Mouse (Mus musculus) thymus, postnatal 10 days (tissue): ENCODE measurements at regions not wholly inside any gene's neighbourhood (a gene's known extent, or its start where the extent isn't known, plus 50 kb on each side); places are given as distances from the start of the nearest gene placed in this dataset.

Source experiments
- DNase-seq, 2 experiments: peaks; one replicate each; pipeline ENCODE4 v3.0.0; 2021; ENCODE audit warnings: low spot score in 2 of 2

DNA sequence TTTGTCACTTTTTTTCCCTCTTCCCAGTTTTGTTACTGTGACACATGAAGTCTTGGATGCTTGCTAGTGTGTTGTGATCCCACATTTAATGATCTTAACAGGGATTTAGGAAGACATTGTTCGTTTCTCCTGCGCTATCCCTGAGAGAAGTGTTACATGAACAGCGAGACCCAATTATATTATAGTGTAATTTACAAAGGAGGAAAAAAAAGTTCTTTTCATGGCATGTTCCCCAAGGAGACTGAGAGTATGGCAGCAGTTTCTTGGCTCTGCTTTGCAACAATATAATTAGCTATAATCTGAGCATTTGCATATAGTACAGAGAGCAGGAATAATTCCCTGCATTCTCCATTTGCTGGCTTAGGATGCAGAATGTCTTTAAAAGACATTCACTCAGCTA, 168.6 kb downstream of the Insc start:
- no peak for DNase-seq

DNA sequence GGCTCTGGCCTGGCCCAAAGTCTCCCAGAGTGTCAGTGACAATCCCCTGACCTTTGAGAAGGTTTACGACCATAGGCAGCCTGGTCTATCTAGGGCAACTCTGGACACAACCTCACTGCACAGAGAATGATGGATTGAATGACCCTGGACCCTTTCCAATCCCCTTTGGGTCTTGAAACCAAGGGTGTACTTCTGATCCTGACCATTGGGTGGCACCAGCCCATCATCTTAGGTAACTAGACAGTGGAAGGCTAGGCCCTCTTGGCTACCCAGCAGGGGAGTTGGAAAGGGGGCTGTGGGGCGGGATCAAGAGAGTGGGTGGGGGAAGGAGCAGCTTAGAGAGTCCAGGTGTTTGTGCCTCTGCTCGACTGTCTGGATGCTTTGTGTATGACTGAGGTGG, 178.7 kb downstream of the Insc start:
- DNase-seq: peak; percentile 47 to 69

DNA sequence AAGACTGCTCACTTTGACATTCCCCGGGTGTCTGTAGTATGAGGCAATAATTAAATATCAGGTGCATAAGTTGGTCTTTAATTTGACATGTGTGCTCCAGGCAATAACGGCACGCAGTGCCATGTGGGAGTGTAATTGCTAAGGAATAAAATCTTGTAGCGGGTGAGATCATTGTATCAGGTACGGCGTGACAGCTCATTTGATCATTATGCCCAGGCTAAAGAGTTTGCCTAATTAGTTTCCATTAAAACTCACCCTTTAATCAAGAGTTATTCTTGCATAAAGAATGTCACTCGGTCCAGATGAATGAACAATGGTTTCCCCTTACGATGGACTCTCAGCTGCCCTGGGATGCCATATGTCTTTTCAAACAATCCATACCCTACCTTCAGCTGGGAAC, 190.4 kb downstream of the Insc start:
- DNase-seq: no peak

DNA sequence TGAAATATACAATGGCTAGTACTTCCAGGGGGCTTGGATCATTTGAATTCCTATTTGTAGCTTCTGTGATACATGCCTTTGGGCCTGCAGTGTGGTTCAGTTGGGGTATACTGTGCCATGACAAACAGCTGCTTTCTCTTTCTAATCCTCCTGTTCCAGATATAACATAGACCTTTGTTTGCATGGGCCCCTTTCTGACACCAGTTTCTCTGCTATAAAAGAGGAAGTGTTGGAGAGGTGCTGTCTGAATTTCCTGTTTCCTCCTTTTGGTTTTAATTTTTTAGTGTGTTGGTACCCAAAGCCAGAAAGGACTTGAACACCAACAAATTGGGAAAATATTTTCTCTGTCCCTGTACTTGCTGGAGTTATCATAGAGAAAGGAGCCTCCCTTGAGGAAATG, 207.3 kb downstream of the Insc start:
- no peak for DNase-seq

DNA sequence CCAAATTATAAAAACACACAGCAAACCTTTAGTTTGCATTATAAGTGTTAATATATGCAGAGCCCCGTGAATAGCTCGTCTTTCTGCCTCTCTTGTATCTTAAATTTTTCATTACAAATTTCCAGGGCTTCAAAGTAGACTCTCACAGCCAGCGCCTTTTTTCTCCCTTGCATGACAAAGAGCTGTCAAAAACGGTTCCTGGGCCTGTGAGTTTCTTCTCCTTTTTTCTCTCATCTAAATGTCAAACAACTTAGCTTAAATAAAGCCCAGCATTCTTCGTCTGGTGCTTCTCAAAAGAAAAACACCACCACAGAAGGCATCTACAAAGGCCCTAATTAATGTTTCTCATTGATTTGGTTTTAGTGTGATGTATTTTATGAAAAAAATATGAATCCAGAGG, 219.7 kb downstream of the Insc start:
- no peak for DNase-seq

DNA sequence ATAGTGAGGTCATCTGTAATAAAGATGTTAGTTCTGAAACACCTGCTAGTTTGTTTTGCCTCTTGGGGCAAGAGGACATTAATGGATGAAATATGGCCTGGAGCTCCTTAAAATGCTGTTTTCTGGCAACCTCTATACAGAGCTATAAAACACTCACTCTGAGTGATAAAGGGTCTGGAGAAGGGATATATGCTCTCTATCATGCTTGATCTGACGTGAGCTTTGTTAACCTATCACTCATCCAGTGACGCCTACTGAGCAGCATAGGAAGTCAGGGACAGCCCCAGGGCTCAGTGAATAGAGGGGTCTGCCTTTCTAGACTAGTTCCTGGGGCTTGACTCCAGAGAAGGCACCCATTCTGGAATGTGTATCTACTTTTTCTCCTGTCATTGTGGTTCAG, 222.4 kb downstream of the Insc start:
- DNase-seq: no peak

DNA sequence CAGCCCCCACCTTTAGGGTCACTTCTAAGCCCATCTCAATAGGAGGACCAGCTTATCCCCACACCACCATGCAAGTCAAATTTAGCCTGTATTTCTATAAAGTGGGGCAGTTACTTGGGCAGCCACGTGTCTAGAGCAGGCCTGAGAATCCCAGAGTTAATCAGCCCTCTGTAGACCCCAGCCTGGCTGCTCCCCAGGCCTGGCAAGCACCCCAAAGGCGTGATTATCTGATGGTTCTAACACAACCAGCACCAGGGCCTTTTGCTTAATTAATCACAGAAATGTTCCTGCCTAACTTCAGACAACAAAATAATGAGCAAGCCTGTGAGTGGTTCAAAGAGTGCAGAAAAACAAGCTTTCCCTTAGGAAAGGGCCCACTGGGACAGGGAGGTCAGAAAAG, 243.0 kb downstream of the Insc start:
- no peak for DNase-seq

DNA sequence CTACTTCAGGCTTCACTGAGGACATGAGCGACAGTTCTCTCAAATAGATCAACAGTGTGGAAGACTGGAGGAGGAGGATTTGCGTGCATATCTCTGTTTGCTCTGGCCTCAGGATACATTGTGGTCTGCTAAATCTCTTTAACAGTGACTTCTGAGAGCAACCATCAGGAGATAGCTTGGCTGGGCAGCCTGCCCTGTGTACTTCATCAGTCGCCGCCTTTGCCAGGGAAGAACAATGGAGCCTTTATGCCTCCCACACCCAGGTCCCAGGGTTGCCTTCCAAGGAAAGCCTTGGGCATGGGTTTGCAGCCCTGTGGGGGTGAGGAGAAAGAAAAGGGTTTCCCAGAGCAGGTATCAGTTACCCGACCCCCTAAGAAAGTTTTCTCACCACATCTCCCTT, 247.8 kb downstream of the Insc start:
- DNase-seq: no peak

DNA sequence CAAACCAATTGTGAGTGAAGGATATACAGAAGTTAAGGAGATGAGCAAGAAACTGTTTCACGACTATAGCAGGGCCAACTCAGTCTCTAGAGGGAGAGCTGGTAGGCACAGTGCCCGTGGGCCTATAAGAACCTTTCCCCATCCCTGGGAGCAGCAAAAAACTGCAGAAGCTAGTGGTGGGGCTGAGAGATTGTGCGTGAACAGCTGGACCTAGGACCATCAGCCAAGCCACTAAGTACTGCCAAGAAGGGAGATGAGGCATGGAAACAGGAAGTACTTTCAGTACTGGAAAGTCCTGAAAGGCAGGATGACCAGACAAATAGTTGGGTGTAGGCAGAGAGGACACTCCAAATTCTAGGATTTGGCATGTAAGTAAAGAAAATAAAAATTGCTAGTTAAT, 248.9 kb downstream of the Insc start:
- DNase-seq: no peak

DNA sequence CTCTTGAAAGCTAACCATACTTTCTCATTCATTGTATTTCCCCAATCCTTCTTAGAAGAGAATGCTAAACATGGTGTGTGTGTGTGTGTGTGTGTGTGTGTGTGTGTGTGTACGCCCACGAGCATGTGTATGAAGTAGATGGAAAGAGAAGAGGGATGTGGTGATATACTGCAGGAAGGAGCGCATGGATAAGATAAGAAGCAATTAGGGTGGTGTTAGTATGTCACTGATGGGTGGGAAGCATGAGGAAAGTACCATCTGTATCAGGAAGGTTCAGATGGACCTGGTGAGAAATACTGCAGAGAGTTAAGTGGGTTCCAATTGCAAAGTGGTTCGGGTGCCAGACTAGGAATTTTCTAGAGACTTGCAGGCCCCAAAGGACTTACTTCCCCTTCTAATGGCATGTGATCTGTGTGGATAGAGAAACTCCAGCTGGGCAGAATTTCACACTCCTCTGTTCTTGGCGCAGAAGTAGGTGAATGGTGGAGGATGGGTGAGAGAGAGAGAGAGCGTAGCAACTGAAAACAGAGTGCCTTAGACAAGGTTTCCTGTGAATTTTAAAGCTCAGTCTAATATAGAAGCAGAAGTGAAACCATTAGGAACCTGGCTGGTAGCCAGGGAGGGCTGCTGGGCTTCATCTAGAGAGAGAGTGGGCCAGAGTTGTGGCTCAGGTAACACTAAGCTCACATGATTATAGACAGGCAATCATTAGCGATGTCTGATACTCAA, 257.5 kb downstream of the Insc start:
- DNase-seq: no peak

DNA sequence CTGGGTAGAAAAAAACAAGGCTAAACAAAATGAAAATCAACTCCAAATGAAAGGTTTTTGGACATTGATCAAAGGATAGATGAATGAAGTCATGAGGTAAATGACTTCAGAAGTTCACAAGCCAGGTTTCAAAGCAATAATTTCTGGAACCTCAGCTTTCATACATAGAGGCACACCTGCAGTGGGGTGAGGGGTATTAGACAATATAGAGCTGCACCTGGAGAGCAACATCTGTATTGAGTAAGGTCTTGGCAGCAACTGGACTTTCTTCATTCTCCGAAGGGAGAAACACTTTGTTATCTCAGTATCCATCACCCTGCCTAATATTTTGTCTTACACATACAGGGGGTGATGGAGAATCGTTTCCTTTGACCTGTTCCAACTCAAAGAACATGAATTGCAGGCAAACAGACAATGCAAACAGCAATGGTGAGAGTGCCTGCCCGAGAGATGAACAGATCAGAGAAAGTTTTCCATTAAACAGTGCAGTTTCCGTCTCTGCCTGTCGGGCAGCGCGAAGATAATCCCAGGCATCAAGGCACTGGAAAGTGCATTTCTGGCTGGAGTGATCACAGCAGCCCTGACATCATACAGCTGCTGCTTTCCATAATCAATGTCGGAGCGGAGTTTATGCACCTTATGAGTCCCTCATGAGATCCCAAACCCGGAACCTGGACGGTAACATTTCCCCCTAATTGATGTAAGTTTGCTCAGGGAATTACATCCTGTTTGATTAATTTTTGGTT, 270.9 kb downstream of the Insc start:
- DNase-seq: no peak

DNA sequence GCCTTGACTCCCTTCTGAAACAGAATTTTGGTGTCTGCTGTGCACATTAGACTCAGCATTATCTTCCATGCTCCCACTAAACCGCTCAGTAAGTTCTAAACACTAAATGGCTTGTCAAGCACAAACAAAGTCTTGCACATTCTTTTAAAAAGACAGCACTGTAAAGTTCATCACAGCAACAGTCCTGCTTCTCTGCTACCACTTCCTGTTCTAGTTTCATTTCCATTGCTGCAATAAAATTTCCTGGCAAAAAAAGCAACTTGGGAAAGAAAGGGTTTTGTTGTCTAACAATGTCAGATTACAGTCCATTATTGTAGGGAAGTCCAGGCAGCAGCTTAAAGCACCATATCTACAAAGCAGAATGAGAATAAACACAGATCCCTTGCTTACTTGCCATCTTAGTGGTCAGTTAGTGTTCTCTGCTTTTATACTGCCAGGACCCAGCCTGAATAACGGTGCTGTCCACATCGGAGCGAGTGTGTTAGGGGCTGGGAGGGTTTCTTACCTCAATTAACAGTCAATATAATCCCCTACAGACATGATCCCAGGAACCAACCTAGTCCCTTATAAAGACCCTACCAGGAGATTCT, 276.0 kb downstream of the Insc start:
- DNase-seq: no peak

DNA sequence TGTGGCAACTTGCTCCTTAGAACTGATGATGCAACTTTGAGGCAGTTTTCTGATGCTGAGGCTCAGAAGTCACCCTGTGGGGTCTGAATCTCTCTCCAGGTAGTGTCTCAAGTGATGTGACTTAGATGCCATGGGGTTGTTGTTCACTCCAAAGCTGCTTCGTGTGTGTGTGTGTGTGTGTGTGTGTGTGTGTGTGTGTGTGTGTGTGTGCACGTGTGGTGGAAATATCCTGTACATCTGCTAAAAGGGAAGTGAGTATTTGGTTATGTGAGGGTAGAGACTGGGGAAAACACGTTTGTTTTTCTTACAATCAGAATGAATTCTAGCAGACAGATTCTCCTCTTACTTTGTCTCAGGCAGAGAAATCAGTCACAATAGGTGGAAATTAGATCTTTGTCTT, 276.5 kb downstream of the Insc start:
- DNase-seq: no peak

DNA sequence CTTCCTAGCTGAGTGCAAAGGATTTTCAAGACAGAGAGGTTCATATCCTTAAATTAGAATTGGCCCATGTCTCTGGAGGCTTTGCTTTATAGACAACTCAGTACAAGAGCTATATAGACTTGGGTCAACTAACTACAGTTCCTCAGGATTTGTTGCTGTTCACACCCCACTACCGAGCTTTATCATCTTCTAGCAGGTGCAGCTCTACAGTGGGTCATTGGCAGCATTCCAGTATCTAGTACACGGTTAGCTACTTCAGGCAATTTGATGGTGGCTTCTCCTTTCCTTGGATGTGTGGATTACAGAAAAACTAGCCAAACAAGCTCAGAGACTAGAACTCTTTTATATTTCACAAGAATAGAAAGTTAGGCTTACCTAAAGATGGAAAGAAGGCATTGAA, 282.3 kb downstream of the Insc start:
- no peak for DNase-seq

DNA sequence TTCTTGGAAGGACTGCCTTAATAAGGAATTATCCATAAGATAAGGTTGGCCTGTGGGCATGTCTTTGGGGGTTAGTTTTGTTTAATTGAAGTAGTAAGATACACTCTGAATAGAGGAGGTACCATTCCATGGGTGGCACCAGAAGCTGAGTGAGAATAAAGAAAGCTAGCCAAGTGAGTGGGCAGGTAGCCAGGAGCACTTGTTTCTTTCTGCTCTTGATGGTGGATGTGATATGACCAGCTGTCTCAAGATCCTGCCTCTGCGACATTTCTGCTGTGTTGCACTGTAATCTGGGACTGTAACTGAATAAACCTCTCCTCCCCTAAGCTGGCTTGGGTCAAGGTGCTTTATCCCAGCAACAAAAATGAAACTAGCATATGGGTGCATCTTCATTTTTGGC, 284.2 kb downstream of the Insc start:
- no peak for DNase-seq

DNA sequence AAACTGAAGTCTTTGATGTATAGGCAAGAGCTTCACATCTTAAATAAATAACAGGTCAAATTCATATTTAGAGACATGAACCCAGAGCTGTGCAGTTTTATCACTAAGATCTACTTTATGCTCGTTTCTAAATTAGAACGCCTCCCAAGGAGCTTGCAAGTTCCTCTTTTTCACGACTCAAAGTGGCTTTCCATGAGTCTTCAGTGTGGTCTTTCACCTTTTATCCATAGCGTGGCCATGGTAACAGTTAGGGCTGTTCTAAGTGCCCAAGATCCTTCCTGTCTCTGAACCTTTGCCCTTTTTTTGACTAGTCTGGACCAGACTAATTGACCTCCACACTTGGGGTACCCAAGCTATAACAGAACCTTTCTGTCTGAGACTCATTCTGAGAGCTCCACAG, 290.5 kb downstream of the Insc start:
- DNase-seq: no peak

DNA sequence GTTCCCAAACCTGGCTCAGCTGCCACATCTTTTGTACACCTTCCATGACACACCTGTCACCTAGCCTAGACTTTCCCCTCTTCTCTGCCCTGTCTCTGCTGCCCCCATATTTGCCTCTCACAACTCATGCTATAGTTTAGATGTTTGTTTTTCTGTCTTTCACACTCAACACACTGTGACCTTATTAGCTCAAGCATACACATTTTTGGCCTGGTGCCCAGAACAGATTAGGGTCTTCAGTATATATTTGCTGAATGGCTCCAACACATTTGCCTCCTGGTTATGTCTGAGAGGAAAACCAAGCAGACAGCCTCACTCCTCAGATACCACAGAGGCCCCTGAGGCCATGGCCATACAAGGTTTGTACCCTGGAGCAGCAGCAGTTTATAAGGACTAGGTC, 312.0 kb downstream of the Insc start:
- DNase-seq: no peak

DNA sequence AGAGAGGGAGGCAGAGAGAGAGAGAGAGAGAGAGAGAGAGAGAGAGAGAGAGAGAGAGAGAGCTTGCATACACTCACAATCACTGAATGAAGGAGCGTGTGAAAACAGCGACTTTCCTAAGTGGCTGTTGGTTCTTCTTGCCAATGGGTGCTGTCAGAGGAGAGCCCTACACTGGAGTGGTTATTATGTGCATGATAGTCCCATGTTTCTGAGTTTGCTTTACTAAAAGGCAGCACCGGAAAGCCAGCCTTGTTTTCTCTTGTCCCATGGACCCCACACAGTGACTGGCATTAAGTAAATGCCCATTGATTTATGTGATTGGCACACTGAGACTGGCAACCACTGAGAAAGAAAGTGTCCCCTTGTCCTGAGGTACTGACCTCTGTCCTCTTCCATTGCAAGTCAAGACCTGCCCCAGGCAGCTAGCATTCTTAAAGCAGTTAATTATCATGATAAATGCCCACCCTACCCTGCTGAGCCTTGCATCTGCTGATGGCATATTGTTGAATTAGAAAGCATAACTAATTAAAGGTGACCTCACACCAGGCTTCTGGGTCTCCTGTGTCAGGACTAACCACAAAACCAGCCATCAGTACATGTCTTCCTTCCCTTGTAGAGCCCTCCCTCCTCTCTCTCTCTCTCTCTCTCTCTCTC, 313.6 kb downstream of the Insc start:
- DNase-seq: no peak

DNA sequence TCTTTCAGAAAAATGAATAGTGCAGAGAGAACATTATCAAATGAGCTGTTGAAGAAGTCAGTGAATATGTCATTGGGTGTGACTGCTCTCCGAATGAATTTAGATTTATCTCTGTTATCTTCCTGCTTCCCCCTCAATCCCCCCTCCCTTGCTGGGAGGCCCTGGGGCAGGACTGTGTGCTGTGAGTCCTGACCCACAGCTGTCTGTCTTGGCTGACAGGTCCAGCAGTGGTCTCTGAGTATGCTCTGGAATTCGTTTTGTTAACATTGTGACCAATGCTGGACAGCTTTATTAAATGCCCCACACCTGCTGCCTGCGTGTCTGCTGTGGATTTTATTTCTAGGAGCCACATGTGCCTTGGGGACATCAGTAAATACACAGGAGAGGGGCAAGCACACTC, 314.2 kb downstream of the Insc start:
- no peak for DNase-seq

DNA sequence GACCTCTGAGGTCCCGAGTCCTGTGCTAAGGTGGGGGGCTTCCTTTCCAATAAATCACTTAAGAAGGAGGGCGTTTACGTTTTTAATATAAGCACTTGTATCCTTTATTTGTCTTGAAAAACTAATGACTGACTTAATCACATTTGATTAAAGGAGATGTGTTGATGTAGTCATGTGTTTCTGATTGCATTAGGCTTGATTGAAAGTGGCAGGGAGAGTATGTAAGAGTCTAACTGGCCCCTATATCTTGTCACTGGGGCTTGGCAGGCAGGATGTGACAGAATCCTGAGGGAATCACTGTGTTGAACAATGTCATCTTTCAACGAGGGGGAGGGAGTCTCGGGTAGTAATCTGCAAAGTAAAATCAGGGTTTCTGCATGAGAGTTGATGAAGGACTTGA, 316.7 kb downstream of the Insc start:
- no peak for DNase-seq

DNA sequence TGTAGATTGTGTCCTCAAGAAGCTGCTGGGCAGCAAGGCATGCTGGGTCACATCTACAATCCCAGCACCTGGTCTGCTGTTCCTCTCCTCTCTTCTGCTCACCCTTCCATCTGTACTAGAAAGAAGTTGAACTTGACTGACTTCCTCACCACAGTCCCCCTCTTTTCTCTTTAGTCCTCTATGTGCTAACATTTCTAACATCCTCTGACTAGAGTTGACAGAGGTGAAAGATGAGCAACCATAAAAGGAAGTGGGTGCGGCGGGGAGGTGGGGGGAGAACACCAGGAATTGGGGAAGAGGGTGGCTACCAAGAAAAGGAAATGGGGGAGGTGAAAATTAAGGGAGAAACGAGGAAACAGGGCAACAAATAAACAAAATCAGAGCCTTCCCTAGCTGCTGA, 319.3 kb downstream of the Insc start:
- no peak for DNase-seq

DNA sequence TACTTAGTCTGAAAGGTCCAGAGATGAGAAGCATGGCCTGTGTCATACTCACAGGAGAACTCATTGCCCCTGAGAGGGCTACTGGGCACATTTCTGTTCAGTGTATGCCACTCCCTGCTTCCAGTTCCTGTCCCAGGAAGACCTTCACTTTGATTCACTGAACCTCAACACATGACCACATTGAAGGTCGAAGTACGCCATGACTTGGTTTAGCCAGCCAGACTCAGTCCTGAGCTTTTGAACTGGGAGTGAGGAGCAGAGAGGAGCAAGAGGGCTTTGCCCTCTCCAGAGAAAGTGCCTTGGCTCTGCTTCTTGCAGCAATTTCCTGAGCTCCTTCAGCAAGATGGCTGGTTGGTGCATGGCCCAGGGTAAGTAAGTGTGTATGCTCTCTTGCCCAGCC, 324.1 kb downstream of the Insc start:
- DNase-seq: no peak

DNA sequence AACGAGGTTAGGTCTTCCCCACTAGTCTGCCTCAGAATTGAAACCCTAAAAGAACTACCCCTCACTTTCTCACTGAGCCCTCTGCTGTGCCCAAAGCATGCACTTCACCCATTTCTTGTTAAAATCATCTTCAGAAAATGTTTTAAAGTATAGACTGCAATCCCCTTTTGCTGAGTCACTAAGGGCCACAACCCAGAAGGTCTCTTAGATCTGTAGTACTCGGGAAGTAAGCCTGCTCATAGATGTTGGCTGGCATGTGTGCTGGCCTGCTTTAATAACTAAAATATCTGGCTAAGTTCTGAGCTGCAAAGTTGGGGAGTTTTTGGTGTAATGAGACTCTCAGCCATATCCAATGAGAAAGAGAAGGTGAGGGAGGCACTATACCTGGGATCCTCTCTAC, 329.9 kb downstream of the Insc start:
- DNase-seq: no peak
